Mouse (Mus musculus) T-cell, adult 2 months (primary cell): ENCODE measurements around the gene Ptprd.

Source experiments
- DNase-seq: peaks from one replicate; pipeline ENCODE4 v3.0.0; 2022; ENCODE audit warnings: low spot score

Ptprd gene

GRCm38 (mm10) chr4:77558404-77559202, 653.2 kb downstream of the Ptprd start:
- DNase-seq: no peak

GRCm38 (mm10) chr4:77555841-77556240, 655.9 kb downstream of the Ptprd start:
- no peak for DNase-seq

DNA sequence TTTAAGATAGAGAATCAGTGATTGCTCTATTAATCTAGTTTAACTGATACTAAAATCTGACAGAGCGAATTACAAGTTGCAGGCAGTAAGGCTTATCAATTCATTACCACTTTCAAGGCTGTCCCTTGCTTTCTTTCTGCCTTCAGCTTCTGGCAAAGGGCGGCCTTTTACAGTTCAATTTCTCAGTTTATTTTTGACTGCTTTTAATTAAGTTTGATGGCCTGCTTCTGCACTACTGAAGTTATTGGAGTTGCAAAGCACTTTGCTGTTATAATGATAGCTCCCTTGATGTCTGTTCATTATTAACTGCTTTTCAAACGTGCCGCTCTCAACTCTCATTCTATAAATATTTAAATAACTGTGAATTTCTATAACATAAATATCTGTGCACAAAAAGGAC, 673.9 kb downstream of the Ptprd start:
- no peak for DNase-seq

DNA sequence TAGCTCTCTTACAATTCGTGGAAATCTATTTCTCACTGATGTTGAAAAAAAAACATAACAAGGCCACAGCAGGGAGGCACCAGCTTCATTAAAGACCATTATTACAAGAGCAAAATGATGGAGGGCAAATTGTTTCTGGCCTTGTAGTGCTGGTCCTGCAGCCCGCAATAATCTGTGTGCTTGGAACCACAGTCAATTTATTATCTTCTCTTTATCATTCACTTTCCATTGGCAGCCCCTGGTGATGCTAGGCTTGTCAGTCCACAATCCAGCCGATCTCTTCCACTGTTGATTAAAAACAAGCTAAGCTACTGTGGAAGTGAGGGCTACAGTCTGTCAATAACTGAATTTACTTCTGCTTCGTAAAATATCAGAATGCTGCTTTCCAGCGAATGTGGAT, 674.4 kb downstream of the Ptprd start:
- DNase-seq: no peak

- DNase-seq: no peak
Observed at GRCm38 (mm10) chr4:77535601-77536000, 676.2 kb downstream of the Ptprd start.

DNA sequence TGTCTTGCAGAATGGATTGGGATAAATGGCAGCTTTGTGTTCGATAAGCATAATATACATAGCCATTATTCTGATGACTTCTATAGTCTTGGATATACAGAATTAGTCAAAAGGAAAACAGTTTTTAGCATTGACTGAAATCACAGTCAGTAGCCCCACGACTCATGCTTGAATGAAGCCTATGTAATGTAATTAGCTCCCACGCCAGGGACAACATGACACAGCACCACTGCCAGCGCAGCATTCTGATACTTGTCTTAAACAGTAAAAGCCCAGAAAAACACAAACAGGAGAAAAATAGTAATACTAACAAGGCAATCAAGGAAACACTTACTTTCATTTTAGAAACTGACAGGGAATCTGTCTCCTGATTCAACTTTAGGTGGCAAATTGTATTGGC, 677.2 kb downstream of the Ptprd start:
- no peak for DNase-seq

- no peak for DNase-seq
Observed at GRCm38 (mm10) chr4:77519166-77519565, 692.6 kb downstream of the Ptprd start.

- no peak for DNase-seq
Observed at GRCm38 (mm10) chr4:77513914-77514628, 697.7 kb downstream of the Ptprd start.

DNA sequence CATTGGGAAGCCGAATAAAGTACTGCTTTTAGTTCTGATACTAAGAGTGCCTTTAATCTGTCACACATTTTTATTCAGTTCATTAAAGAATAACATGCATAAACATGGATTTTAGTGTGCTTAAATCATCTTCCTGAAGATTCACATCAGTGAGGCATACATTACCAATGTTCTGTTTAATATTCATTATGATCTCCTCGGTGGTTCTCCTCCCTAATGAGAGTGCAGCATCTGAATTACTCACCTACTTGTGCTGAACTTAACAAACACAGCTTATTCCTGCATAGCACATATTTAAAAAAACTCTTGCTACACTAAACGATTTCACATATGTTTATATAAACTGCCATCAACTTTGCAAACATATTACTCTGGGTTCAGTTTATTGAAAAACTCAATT, 698.7 kb downstream of the Ptprd start:
- no peak for DNase-seq

DNA sequence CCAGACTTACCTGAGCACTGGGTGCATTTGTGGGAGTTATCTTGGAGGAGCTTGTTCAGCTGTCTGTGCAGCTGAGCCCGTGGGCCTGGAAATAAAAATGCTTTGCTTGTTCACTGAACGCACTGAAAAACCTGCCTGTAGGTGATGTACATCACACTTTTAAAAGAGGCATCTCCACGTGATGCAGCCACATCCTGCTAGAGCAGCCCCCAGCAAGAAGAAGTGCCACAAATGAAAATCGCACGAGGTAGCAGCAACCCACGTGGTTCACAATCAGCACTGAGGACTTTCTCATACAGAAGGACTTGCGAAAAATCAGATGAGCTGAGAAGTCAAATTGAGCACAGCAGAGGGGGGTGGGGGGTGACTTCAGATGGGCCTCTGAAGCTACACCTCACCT, 757.7 kb downstream of the Ptprd start:
- DNase-seq: no peak

DNA sequence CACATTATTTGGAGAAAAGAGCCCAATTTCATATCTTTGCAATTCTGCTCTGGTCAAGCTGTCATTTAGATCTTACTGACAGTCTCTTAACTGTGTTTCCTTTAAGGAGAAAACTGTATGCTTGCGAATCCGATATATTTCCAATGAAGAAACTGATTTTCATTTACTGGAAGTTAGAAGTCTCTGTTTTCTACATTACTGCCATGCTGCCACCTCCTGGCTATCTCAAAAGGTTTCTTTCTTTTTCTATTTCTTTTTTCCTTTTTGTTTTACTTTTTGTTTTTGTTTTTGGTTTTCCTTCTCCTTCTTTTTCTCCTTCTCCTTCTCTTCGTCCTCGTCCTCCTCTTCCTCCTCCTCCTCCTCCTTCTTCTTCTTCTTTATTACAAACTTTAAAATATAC, 812.6 kb downstream of the Ptprd start:
- no peak for DNase-seq

GRCm38 (mm10) chr4:77361728-77362127, 850.0 kb downstream of the Ptprd start:
- no peak for DNase-seq

DNA sequence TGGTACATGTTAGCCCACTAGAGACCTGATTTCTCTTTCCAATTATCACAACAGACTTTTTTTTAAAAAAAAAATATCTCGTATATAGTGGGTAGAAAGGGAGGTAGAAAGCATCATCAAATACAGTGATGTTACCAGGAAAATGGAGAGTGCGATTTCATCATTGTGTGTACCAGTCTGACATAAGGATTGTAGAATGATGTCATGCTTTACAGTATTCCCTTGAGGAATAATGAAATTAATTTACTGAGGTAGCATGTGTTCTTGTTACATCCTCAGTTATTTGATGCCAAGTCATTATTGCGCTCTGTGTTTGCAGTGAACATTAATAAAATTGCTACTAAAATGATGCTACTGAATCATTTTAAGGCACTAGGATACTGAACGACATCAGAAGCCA, 884.6 kb downstream of the Ptprd start:
- no peak for DNase-seq

DNA sequence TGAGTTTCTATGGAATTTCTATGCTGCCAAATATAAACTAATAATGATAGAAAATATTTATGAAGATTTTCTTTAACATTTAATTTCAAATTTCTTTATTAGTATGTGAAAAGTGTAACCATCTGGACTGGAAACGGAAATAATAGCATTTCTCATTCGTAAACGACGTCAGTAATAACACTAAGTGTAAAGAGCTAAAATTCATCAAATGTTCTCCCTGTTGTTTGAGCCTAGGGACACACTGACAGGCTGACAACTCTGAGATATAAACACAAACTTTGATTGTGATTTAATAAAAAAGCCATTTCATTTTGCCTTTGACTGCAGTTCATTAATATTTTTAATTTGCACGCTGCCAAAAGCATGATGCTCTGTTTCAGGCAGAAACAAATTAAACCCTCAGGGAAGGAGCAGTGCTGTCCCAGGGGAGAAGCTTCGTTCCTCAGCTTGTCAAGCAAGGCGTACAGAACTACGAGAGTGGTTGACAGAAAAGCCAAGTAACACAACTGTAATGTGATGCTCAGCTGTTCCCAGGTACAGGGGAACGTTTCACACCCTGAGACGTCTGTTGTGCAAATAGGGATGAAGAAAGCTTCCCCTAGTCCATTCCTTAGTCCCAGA, 894.6 kb downstream of the Ptprd start:
- no peak for DNase-seq

- DNase-seq: no peak
Observed at GRCm38 (mm10) chr4:77316644-77317043, 895.1 kb downstream of the Ptprd start.

GRCm38 (mm10) chr4:77310127-77310788, 901.5 kb downstream of the Ptprd start:
- DNase-seq: no peak

DNA sequence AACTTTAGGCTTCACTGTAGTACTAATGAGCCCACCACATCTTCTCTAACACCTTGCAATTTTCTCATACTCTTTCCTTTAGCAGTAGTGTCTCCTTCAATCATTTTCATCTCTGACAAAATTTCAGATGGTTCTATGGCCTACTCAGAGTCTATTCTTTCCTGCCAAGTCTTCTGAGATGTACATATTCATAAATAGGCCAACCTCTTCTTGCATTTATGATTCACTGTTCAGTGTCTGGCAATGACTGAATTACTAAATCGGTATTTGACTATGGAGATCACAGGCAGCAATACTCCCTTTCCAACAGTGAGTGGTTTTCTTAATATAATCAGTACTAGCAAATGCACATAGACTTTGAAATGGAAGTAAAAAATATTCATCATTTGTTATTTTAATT, 928.3 kb downstream of the Ptprd start:
- DNase-seq: no peak

- no peak for DNase-seq
Observed at GRCm38 (mm10) chr4:77277913-77278312, 933.8 kb downstream of the Ptprd start.

GRCm38 (mm10) chr4:77259972-77260290, 951.8 kb downstream of the Ptprd start:
- DNase-seq: no peak

DNA sequence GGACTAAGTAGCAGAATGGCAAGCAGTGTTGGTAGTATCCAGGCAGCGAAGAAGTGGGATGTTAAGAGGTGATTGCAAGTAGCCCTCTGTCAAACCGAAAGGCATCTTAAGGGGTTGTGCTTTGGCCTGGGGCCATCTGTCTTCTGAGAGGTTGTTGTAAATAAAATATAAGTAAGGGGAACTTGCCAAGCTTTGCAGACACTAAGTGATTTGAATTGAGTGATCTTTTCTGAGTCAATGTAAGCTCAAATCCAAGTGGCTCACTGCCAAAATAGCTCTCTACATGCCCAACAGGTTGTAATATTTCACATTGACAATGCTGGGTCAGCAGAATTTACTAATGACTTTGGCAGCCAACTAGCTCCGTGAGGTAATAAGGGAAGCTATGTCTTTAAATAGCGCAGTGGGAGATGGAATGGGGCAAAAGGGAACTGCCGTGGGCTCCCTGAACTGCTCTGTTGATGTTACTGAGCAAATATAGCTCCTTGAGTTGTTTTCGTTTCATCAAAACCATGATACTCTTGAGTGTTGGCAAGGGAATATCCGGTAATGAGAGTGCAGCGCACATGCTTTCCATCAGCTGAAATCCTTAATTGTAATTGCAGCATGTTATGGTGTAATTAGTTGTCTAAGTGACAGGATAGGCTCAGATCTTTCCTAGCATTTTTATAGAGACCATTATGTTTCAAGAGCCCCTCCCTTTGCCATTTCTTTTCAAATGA, 952.4 kb downstream of the Ptprd start:
- no peak for DNase-seq

- DNase-seq: no peak
Observed at GRCm38 (mm10) chr4:77251188-77251587, 960.6 kb downstream of the Ptprd start.

GRCm38 (mm10) chr4:77249801-77250200, 962.0 kb downstream of the Ptprd start:
- DNase-seq: no peak
